Mouse (Mus musculus): Measurements from ENCODE around the gene Btf3. TPM values are rescaled to one million over a fixed set of nuclear protein-coding genes. Genes with fewer than 3 reads are reported as not detected.

The Btf3 gene
- total RNA-seq, 2 experiments from 2014 or later, result 160 to 170 TPM

DNA sequence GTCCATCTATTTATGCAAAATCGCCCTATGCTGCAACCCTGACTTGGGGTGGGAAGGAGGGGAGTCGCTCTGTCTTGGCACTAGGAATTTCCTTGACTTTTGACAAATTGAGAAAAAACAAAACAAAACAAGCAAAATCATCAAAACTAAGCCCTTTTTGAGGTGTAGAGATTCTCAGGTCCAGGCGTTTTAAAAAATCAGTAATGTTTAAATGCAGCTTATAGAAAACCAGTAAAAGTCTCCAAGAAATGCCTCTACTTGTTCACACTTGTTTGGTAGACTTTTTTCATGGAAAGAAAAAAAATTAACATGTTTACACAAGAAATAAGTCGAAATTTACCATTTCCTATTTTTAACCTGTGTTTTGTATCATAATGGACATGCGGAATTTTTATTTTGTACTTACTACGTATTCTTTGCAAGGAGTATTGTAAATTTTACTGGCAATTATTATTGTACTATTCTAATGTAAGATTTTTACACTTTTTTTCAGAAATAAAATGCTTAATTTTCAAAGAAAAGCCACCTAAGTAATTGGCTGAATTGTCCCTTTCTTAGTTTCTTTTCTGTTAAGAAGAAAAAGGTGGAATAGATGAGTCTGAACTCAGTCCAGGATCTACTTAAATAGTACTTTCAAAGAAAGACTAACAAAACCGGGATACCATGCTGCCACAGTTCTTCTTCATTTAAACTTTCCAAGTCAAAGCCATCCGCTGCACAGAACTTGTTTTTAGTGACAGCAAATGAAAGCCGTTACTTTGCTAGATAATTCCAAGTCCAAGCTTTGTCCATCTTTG lies 39.6 kb upstream of the Btf3 start:
- Histone ChIP-seq H3K27ac (no peak overlapping the region), H3K4me3 (peak overlapping the region; percentile 24)
- TF ChIP-seq CTCF (IDR thresholded peaks at IDR 0.05), result no peak
- no peak for DNase-seq (ENCODE audit: extremely low spot score in 1 of 2, low spot score in 2 of 2)
- intact Hi-C loops (cut with DNase I), result no loop called here

DNA sequence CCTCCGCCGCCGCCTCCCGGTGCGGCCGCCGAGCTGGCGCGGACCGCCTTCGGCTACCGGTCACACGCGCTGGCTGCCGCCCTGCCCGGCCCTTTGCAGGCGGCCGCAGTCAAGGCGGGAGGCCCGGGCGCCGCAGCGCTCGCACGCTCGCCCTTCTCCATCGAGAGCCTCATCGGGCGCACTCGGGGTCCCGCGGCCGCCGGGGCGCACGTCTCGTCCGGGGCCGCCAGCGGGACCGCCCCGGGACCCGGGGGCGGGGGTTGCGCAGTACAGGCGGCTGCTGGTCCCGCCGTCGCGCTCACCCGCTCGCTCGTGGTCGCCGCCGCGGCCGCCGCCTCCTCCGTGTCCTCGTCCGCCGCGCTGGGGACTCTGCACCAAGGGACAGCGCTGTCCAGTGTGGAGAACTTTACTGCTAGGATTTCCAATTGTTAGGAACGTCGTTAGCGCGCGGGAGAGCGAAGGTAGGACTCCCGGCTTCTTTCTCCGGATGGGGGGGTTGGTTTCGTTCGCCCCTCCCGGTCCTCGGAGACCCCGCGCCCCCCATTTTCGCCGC lies 38.8 kb upstream of the Btf3 start:
- intact Hi-C loops (cut with DNase I), result no loop called here
- H3K4me3 ChIP-seq, result peak overlapping the region; percentile 24; the same call in 1 of the 2 replicates
- TF ChIP-seq CTCF (IDR thresholded peaks at IDR 0.05), result no peak
- DNase-seq (ENCODE audit: extremely low spot score in 1 of 2, low spot score in 2 of 2), result no peak
- no peak overlapping the region for H3K27ac ChIP-seq

DNA sequence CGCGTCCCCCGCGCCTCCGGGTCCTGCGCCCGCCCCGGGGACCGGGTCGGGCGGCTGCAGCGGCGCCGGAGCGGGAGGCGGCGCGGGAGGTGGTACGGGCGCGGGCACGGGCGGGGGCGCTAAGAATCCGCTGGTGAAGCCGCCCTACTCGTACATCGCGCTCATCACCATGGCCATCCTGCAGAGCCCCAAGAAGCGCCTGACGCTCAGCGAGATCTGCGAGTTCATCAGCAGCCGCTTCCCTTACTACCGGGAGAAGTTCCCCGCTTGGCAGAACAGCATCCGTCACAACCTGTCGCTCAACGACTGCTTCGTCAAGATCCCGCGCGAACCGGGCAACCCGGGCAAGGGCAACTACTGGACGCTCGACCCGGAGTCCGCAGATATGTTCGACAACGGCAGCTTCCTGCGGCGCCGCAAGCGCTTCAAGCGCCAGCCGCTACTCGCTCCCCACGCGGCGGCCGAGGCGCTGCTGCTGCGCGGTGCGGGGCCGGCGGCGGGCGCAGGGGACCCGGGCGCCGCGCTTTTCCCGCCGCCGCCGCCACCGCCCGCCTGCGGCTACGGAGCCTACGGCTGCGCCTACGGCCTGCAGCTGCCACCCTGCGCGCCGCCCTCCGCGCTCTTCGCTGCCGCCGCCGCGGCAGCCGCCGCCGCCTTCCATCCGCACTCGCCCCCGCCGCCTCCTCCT lies 38.2 kb upstream of the Btf3 start:
- H3K4me3 ChIP-seq, result peak overlapping the region; percentile 22; the same call in 1 of the 2 replicates
- no peak for TF ChIP-seq CTCF (IDR thresholded peaks at IDR 0.05)
- no peak overlapping the region for H3K27ac ChIP-seq
- intact Hi-C loops (cut with DNase I), result loop anchor here (5.0 kb wide), 2 partner anchors 217 to 232 kb away; no protein-coding TSS in a partner anchor
- peak; percentile 19 to 24 for DNase-seq (ENCODE audit: extremely low spot score in 1 of 2, low spot score in 2 of 2)

DNA sequence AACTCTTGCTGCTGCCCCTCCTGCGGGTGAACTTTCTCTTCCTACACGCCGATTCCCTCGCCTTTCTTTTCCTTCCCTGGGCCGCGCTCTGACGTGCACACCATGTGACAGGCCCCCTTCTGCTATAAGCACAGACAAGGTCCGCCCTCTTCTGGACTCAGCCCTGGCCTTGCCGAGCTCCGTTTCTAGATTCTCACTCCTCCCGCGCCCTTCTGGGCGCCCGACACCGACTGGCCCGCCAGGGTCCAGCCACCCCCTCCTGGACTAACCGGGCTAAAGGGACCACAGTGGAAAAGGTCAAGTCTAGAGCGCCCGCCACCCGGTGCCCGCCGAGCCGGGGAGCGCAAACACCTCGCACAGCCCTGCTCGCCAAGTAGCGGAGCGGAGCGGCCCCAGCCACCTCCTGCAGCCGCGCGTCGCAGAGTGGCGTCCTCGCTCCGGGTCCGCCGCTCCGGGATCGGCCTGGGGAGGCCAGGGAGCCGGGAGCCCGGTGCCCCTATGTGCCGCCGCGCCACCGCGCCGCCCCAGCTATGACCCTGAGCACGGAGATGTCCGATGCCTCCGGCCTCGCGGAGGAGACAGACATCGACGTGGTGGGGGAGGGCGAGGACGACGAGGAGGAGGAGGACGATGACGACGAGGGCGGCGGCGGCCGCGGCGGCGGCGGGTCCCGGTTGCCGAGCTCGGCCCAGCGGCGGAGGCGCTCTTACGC lies 37.4 kb upstream of the Btf3 start, which contains the start of gene Foxd1:
Foxd1 (plus strand) TSS at position 153 of the 712 bp plus-strand sequence.
- intact Hi-C loops (cut with DNase I), result loop anchor here (5.0 kb wide), 2 partner anchors 218 to 233 kb away; no protein-coding TSS in a partner anchor
- TF ChIP-seq CTCF (IDR thresholded peaks at IDR 0.05), result no peak
- H3K4me3 ChIP-seq, result peak within 1 kb of the TSS; percentile 28
- peak in 1 of 2 experiments; percentile 19 for DNase-seq (ENCODE audit: extremely low spot score in 1 of 2, low spot score in 2 of 2)
- no peak within 1 kb of the TSS for H3K27ac ChIP-seq

DNA sequence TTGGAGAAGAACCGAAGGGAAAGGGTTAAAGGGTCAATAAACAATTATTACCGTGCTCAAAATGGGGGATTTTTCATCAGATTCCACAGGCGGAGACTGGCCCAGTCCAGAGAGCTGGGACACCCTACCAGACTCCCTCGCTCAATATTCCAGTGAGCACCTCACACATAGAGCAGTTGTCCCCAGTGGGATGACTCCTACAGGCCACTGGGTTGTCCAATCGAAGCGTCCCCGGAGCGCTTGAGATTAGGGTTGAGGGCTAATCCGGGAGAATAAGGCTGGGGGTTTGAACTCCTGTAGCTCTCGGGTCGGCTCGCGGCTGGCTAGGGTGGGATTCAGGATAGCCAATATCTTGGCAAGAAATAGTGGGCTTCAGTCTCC lies 36.9 kb upstream of the Btf3 start:
- TF ChIP-seq CTCF (IDR thresholded peaks at IDR 0.05), result no peak
- no peak for DNase-seq (ENCODE audit: extremely low spot score in 1 of 2, low spot score in 2 of 2)
- Histone ChIP-seq H3K27ac (no peak overlapping the region), H3K4me3 (no peak overlapping the region)
- intact Hi-C loops (cut with DNase I), result loop anchor here (5.0 kb wide), 2 partner anchors 219 to 234 kb away; no protein-coding TSS in a partner anchor

DNA sequence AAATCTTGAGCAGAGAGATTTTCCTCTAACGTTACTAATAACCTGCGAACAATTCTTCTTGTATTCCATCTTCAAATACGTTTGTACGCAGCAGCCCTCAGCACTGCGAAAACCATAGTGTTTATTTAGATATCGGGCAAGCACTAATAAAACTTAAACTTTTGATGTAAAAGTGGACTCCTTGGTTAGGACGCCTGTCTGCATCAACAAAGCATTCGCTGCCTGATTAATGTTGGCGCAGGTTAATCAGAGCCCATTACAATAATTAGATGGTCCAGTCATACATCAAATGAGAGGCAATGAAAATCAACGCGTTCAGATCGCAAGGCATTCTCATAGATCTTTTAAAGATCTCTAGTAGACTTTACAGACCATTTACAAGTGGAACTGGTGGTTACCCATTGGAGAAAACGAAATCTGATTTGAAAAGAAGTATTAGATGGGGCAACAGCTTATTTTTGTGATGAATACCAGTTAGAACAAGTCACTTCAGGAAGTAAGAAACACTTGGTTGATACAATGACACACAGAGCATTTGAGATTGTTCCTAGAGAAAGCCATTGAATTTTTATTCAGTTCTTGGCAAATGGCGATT lies 35.7 kb upstream of the Btf3 start:
- no peak for TF ChIP-seq CTCF (IDR thresholded peaks at IDR 0.05)
- intact Hi-C loops (cut with DNase I), result loop anchor here (5.0 kb wide), 2 partner anchors 220 to 235 kb away; no protein-coding TSS in a partner anchor
- H3K4me3 ChIP-seq, result no peak overlapping the region
- no peak for DNase-seq (ENCODE audit: extremely low spot score in 1 of 2, low spot score in 2 of 2)
- no peak overlapping the region for H3K27ac ChIP-seq

DNA sequence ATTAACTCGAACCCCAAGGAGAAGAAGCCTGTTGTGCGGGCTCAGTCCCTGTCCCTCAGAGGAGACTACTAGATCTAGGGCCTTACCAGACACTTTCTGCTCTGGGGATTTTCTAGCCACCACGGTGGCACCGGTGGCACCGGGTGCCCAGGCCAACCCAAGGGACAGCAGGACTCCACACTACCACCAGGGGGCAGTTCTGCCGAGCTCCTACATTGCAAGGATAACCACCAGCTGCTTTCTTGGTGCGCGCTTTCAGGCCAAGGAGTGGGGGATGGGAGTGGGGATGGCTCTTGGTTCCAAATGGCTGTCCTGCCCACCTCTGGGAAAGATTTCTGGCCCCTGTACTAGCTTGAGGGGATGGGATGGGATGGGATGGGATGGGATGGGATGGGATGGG lies 34.7 kb upstream of the Btf3 start:
- Histone ChIP-seq H3K4me3 (no peak overlapping the region), H3K27ac (no peak overlapping the region)
- no peak for DNase-seq (ENCODE audit: extremely low spot score in 1 of 2, low spot score in 2 of 2)
- TF ChIP-seq CTCF (IDR thresholded peaks at IDR 0.05), result peak; percentile 35
- intact Hi-C loops (cut with DNase I), result loop anchor here (5.0 kb wide), 2 partner anchors 221 to 236 kb away; no protein-coding TSS in a partner anchor

DNA sequence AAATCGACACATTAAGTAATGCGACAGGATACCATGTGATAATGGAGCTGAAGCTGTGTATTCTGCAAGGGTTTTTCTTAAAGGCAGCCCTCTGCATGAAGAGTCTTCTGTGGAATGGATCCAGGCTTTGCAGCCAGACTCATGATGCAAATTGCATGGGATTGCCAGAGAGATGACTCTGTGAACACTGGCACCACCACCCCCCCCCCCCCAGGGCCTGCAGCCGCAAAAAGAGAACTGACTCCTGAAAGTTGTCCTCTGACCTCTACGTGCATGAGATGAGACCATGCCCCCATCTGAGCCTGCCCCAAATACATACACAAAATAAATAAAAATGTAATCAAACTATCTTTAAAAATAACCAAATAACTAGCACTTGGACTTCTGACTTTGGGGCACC lies 32.7 kb upstream of the Btf3 start:
- Histone ChIP-seq H3K4me3 (no peak overlapping the region), H3K27ac (no peak overlapping the region)
- no peak for TF ChIP-seq CTCF (IDR thresholded peaks at IDR 0.05)
- no peak for DNase-seq (ENCODE audit: extremely low spot score in 1 of 2, low spot score in 2 of 2)
- intact Hi-C loops (cut with DNase I), result no loop called here

DNA sequence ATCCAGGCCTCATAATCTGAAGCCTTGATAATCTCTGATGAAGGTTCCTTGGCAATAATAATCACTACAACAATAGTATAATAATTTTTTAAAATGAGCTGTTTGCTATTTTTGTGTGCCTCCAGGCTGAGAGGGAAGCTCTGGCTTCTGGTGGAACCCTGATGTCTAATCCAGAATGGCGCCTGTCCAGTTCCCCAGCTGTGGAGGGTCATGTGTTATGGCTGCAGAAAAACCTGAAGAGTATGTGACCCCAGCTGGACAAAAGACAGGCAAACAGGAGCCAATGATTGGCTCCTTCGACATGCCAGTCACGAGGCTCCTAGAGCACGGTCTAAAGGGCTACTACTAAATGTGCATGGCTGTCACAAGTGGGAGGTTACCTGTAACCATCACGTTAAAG lies 23.7 kb upstream of the Btf3 start:
- no peak for DNase-seq (ENCODE audit: extremely low spot score in 1 of 2, low spot score in 2 of 2)
- no peak overlapping the region for H3K27ac ChIP-seq
- intact Hi-C loops (cut with DNase I), result no loop called here
- TF ChIP-seq CTCF (IDR thresholded peaks at IDR 0.05), result no peak
- no peak overlapping the region for H3K4me3 ChIP-seq

DNA sequence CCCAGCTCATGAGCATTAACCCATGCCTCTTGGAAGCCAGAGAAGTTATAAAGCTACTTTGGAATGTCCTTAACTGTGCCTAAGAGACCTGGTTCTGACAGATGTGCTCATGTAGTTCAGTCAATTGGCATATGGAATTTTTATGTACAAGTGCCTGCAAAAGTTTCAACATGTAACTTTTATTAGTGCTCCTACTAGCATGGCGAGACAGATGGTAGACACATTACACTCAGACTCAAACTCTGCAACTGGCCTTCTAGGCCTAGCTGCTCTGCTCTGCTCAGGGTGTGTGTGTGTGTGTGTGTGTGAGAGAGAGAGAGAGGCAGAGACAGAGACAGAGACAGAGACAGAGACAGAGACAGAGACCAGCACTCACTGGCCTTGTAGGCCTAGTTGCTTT lies 19.4 kb upstream of the Btf3 start:
- H3K4me3 ChIP-seq, result no peak overlapping the region
- DNase-seq (ENCODE audit: extremely low spot score in 1 of 2, low spot score in 2 of 2), result no peak
- no peak for TF ChIP-seq CTCF (IDR thresholded peaks at IDR 0.05)
- H3K27ac ChIP-seq, result no peak overlapping the region
- intact Hi-C loops (cut with DNase I), result no loop called here

DNA sequence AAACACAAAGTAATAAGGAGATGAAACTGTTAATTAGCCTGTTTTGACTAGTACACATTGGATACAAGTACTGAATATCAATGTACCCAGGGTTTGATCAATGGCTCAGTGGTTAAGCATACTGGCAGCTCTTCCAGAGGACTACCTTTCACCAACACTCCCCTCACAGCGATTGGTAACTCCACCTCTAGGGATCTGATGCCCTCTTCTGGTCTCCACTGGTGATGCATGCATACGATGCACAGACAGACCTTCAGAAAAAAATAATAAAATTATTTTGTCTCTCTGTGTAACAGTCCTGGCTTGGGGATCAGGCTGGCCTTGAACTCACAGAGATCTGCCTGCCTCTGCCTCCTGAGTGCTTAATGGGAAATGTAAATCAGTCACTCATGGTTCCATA lies 15.3 kb upstream of the Btf3 start:
- DNase-seq (ENCODE audit: extremely low spot score in 1 of 2, low spot score in 2 of 2), result no peak
- no peak overlapping the region for H3K4me3 ChIP-seq
- H3K27ac ChIP-seq, result no peak overlapping the region
- intact Hi-C loops (cut with DNase I), result no loop called here
- peak; percentile 50 for TF ChIP-seq CTCF (IDR thresholded peaks at IDR 0.05)
